Mouse (Mus musculus): ENCODE measurements around the gene Ces1d.

- TF ChIP-seq CTCF (conservative IDR thresholded peaks at IDR 0.05 in 1 of 2, IDR thresholded peaks at IDR 0.05 in 1 of 2; ENCODE audit: low read depth in 2 of 2, low read length in 2 of 2), result no peak
- TF ChIP-seq ZNF384 (IDR thresholded peaks at IDR 0.05; ENCODE audit: low read depth, low read length), result no peak
- no peak for TF ChIP-seq NRF1 (IDR thresholded peaks at IDR 0.05; ENCODE audit: low read depth, low read length)
- no peak for TF ChIP-seq RCOR1 (conservative IDR thresholded peaks at IDR 0.05; ENCODE audit: low read depth, low read length)
- no peak for TF ChIP-seq POLR2AphosphoS2 (IDR thresholded peaks at IDR 0.05; ENCODE audit: low read depth, low read length)
- TF ChIP-seq ETS1 (conservative IDR thresholded peaks at IDR 0.05; ENCODE audit: low read depth, low read length), result no peak
- TF ChIP-seq POLR2A (IDR thresholded peaks at IDR 0.05; ENCODE audit: low read depth, low read length), result no peak
- TF ChIP-seq USF1 (IDR thresholded peaks at IDR 0.05; ENCODE audit: low read depth, low read length), result no peak
- no peak for TF ChIP-seq EP300 (IDR thresholded peaks at IDR 0.05; ENCODE audit: low read length)
- no peak for TF ChIP-seq JUN (IDR thresholded peaks at IDR 0.05; ENCODE audit: insufficient read depth, low read depth, low read length)
- no peak for TF ChIP-seq MAFK (IDR thresholded peaks at IDR 0.05; ENCODE audit: insufficient replicate concordance, low read length)
- no peak for TF ChIP-seq HCFC1 (IDR thresholded peaks at IDR 0.05; ENCODE audit: low read depth, low read length)
- TF ChIP-seq MAX (IDR thresholded peaks at IDR 0.05; ENCODE audit: low read length), result no peak
Observed at GRCm38 (mm10) chr8:93147331-93147730, 50.3 kb downstream of the Ces1d start.

Measured in CH12.LX (cell line).